Mouse (Mus musculus): ENCODE results near the gene Irak2. TPM values are rescaled to one million over a fixed set of nuclear protein-coding genes. Genes with fewer than 3 reads are reported as not detected.
A peak's percentile ranks its signal among the peaks of the same experiment; 100 is the strongest.

Irak2 gene
- polyA plus RNA-seq, 1 experiment from 2014 or later, result 7.9 TPM

GRCm38 (mm10) chr6:113686551-113687125 lies 48.4 kb downstream of the Irak2 start:
- Histone ChIP-seq H3K27ac (ENCODE audit: poor library complexity, severe bottlenecking) (no peak overlapping the region), H3K36me3 (no peaks in the 10 kb centered on the region; the same call in 1 of the 2 replicates), H3K4me3 (no peak overlapping the region), H3K4me1 (replicated peaks) (peaks cover 40% of the 10 kb centered on the region), H3K9me3 (replicated peaks) (no peaks in the 10 kb centered on the region), H3K27me3 (replicated peaks) (no peaks in the 10 kb centered on the region), H3K9ac (no peak overlapping the region), H3K4me2 (no peak overlapping the region)
- ATAC-seq (ENCODE audit: insufficient number of reproducible peaks, low FRiP score), result no peak
- 44% methylated on average over 8 of the region's 8 CpGs for WGBS

- no peak overlapping the region for H3K4me3 ChIP-seq
- H3K9ac ChIP-seq, result no peak overlapping the region; the same call in 1 of the 2 replicates
- peak overlapping the region; percentile 87 for H3K27ac ChIP-seq (ENCODE audit: poor library complexity, severe bottlenecking)
- H3K36me3 ChIP-seq, result peaks cover 9% of the 10 kb centered on the region
- no peaks in the 10 kb centered on the region for H3K27me3 ChIP-seq (replicated peaks)
- WGBS, result 14% methylated on average over 7 of the region's 7 CpGs
- peaks cover 58% of the 10 kb centered on the region for H3K4me1 ChIP-seq (replicated peaks)
- peak; percentile 13; the same call in 1 of the 2 replicates for ATAC-seq (ENCODE audit: insufficient number of reproducible peaks, low FRiP score)
- H3K4me2 ChIP-seq, result peak overlapping the region; percentile 58
- no peaks in the 10 kb centered on the region for H3K9me3 ChIP-seq (replicated peaks)
Observed at GRCm38 (mm10) chr6:113690008-113690399, 51.7 kb downstream of the Irak2 start.

DNA sequence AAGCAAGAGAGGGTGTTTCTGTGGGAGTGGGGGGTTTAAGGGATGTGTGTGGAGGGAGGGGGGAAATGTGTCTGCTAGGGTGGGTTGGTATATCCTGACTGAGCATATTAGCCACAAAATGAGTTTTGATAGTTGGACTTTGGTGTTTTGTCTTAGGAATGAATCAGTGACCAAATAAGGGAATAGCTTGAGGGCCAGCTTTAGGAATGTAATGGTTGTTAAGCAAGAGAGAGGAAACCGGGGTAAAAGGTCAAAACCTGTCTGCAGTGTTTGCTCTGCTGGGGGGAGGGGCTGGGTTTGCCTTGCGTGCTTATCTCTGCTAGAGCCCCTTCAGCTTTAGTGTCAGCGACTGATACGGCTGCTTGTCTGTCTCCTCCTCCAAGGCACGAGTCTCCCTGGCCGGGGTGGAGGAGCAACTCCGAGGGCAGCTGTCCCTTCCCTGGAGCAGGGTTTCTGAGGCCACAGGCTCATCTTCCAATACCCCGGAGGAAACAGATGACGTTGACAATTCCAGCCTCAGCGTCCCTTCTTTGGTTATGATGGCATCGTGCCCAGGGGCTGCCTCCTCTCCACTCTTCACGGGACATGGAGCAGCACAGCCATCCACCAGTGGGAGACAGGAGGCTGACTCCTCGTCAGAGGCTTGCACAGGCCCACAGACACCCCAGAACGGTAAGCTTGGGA lies 52.3 kb downstream of the Irak2 start:
- under 1% methylated on average over 14 of the region's 14 CpGs for WGBS
- Histone ChIP-seq H3K36me3 (peaks cover 13% of the 10 kb centered on the region), H3K9ac (peak overlapping the region; percentile 34), H3K27me3 (replicated peaks) (no peaks in the 10 kb centered on the region), H3K4me2 (peak overlapping the region; percentile 58), H3K4me3 (peak overlapping the region; percentile 28), H3K9me3 (replicated peaks) (no peaks in the 10 kb centered on the region), H3K27ac (ENCODE audit: poor library complexity, severe bottlenecking) (peak overlapping the region; percentile 87), H3K4me1 (replicated peaks) (peaks cover 59% of the 10 kb centered on the region)
- peak; percentile 93 for ATAC-seq (ENCODE audit: insufficient number of reproducible peaks, low FRiP score)

DNA sequence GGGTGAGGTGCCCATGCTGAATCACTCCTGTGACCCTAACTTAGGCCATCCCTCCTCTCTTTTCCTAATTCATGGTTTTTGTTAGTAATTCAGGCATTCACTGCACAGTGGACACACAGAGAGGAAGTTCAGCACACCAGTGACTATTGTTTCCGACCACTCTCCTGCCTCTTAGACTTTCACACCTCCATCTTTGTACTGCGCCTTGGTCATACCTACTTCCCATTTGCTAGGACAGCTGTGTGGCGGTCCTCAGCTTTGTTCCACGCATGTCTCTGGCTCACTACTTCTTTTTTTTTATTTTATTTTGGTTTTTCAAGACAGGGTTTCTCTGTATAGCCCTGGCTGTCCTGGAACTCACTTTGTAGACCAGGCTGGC lies 52.8 kb downstream of the Irak2 start:
- WGBS, result 56% methylated on average over 4 of the region's 4 CpGs
- Histone ChIP-seq H3K36me3 (peaks cover 13% of the 10 kb centered on the region), H3K4me3 (peak overlapping the region; percentile 28), H3K9me3 (replicated peaks) (no peaks in the 10 kb centered on the region), H3K9ac (peak overlapping the region; percentile 34), H3K4me1 (replicated peaks) (peaks cover 64% of the 10 kb centered on the region), H3K27me3 (replicated peaks) (no peaks in the 10 kb centered on the region), H3K27ac (ENCODE audit: poor library complexity, severe bottlenecking) (peak overlapping the region; percentile 87), H3K4me2 (peak overlapping the region; percentile 58)
- peak; percentile 19 for ATAC-seq (ENCODE audit: insufficient number of reproducible peaks, low FRiP score)

DNA sequence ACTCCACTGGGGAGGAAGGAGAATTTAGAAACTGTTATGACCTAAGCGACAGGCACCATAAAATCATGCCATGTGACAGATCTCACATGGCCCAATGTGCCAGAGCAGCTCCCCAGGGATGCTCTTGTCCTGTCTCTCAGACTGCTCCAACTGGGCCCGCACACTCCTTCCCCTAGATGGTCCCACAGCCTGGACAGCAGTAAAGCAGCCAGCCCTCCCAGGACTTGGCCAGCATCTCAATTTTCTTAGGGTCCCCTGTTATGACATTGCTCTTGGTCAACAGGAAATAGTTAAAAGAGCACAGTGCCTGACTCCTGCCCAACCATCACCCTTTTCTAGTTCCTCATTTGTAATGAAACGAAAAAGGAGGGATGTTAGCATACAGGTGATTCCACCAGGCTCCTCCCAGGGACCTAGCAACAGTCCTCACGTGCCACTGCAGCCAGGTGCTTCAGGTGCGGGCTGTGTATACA lies 54.4 kb downstream of the Irak2 start:
- Histone ChIP-seq H3K9me3 (replicated peaks) (no peaks in the 10 kb centered on the region), H3K4me2 (peak overlapping the region; percentile 13; the same call in 1 of the 2 replicates), H3K36me3 (peaks cover 13% of the 10 kb centered on the region), H3K4me1 (replicated peaks) (peaks cover 54% of the 10 kb centered on the region), H3K27ac (ENCODE audit: poor library complexity, severe bottlenecking) (no peak overlapping the region), H3K4me3 (no peak overlapping the region), H3K9ac (no peak overlapping the region), H3K27me3 (replicated peaks) (no peaks in the 10 kb centered on the region)
- ATAC-seq (ENCODE audit: insufficient number of reproducible peaks, low FRiP score), result no peak
- WGBS, result 81% methylated on average over 5 of the region's 5 CpGs

- peaks cover 13% of the 10 kb centered on the region for H3K36me3 ChIP-seq
- H3K4me3 ChIP-seq, result no peak overlapping the region
- no peaks in the 10 kb centered on the region for H3K9me3 ChIP-seq (replicated peaks)
- peaks cover 54% of the 10 kb centered on the region for H3K4me1 ChIP-seq (replicated peaks)
- H3K27ac ChIP-seq (ENCODE audit: poor library complexity, severe bottlenecking), result no peak overlapping the region
- no peaks in the 10 kb centered on the region for H3K27me3 ChIP-seq (replicated peaks)
- no peak overlapping the region for H3K9ac ChIP-seq
- peak overlapping the region; percentile 13 for H3K4me2 ChIP-seq
- 65% methylated on average over 5 of the region's 5 CpGs for WGBS
- no peak for ATAC-seq (ENCODE audit: insufficient number of reproducible peaks, low FRiP score)
Observed at GRCm38 (mm10) chr6:113693377-113693776, 55.1 kb downstream of the Irak2 start.

DNA sequence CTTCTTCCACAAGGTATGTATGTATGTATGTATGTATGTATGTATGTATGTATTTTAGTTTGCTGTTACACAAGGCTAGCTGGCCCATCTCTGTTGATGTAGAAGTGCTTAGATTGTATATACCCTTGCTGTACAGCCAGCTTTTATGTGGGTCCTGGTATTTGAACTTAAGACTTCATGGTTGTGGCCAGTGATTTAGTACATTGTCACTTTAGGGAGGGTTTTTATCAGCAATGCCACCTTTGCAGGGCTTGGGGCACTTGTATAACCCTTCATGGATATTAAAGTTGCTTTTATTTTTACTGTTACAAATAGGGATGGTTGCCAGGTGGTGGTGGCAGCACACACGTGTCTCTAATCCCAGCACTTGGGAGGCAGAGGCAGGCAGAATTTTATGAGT lies 56.9 kb downstream of the Irak2 start:
- no peak overlapping the region for H3K4me3 ChIP-seq
- no peaks in the 10 kb centered on the region for H3K27me3 ChIP-seq (replicated peaks)
- no peaks in the 10 kb centered on the region for H3K9me3 ChIP-seq (replicated peaks)
- H3K4me1 ChIP-seq (replicated peaks), result peaks cover 65% of the 10 kb centered on the region
- peaks cover 23% of the 10 kb centered on the region for H3K36me3 ChIP-seq
- H3K4me2 ChIP-seq, result no peak overlapping the region
- H3K9ac ChIP-seq, result no peak overlapping the region
- no peak for ATAC-seq (ENCODE audit: insufficient number of reproducible peaks, low FRiP score)
- H3K27ac ChIP-seq (ENCODE audit: poor library complexity, severe bottlenecking), result no peak overlapping the region
- WGBS, result 71% methylated on average over 1 of the region's 1 CpGs

GRCm38 (mm10) chr6:113695766-113696355 lies 57.6 kb downstream of the Irak2 start:
- Histone ChIP-seq H3K9ac (no peak overlapping the region), H3K9me3 (replicated peaks) (no peaks in the 10 kb centered on the region), H3K4me2 (peak overlapping the region; percentile 97), H3K27ac (ENCODE audit: poor library complexity, severe bottlenecking) (peak overlapping the region; percentile 92), H3K36me3 (peaks cover 26% of the 10 kb centered on the region), H3K4me3 (peak overlapping the region; percentile 69; the same call in 1 of the 2 replicates), H3K27me3 (replicated peaks) (no peaks in the 10 kb centered on the region), H3K4me1 (replicated peaks) (peaks cover 61% of the 10 kb centered on the region)
- no peak for ATAC-seq (ENCODE audit: insufficient number of reproducible peaks, low FRiP score)
- whole genome bisulfite sequencing, result 41% methylated on average over 4 of the region's 4 CpGs

- peak; percentile 97 for ATAC-seq (ENCODE audit: insufficient number of reproducible peaks, low FRiP score)
- Histone ChIP-seq H3K27me3 (replicated peaks) (no peaks in the 10 kb centered on the region), H3K4me3 (peak within 1 kb of the TSS; percentile 69), H3K9me3 (replicated peaks) (no peaks in the 10 kb centered on the region), H3K27ac (ENCODE audit: poor library complexity, severe bottlenecking) (peak within 1 kb of the TSS; percentile 92), H3K4me2 (peak within 1 kb of the TSS; percentile 97), H3K36me3 (peaks cover 34% of the 10 kb centered on the region), H3K9ac (peak within 1 kb of the TSS; percentile 96), H3K4me1 (replicated peaks) (peaks cover 56% of the 10 kb centered on the region)
- whole genome bisulfite sequencing, result under 1% methylated on average over 58 of the region's 58 CpGs
Observed at GRCm38 (mm10) chr6:113696582-113697221, 58.4 kb downstream of the Irak2 start, which contains the start of gene Tatdn2. Tatdn2 (plus strand) TSS chr6:113697050.

- Histone ChIP-seq H3K36me3 (peaks cover 42% of the 10 kb centered on the region), H3K27ac (ENCODE audit: poor library complexity, severe bottlenecking) (peak overlapping the region; percentile 92), H3K4me1 (replicated peaks) (peaks cover 50% of the 10 kb centered on the region), H3K27me3 (replicated peaks) (no peaks in the 10 kb centered on the region), H3K9me3 (replicated peaks) (no peaks in the 10 kb centered on the region), H3K4me3 (peak overlapping the region; percentile 69), H3K4me2 (peak overlapping the region; percentile 97), H3K9ac (peak overlapping the region; percentile 96)
- no peak for ATAC-seq (ENCODE audit: insufficient number of reproducible peaks, low FRiP score)
- WGBS, result under 1% methylated on average over 104 of the region's 113 CpGs
Observed at GRCm38 (mm10) chr6:113697222-113698205, 59.2 kb downstream of the Irak2 start.
